Mouse (Mus musculus) embryonic facial prominence, embryonic 11.5 days (tissue): ENCODE results near the gene Olfr1135. TPM values are rescaled to one million over a fixed set of nuclear protein-coding genes. Genes with fewer than 3 reads are reported as not detected.

ENCODE experiments used
- polyA plus RNA-seq: library from polyadenylated mRNA; unstranded; fragments of >200 nt; fragmentation: Nextera tagmentation; extraction: Ambion mirVana; gene quantifications from 2 replicates; pipeline ENCODE4 v1.2.1, GENCODE M21; 2014

The Olfr1135 gene
- polyA plus RNA-seq, 1 experiment from 2014 or later, result not detected

Other genes with a start within 250 kb of the Olfr1135 start
- not detected in 2 replicates for gene Olfr1124, start 243.4 kb downstream of the Olfr1135 start, polyA plus RNA-seq
- gene Olfr1126, start 219.7 kb downstream of the Olfr1135 start, polyA plus RNA-seq, result not detected in 2 replicates
- not detected in 2 replicates for gene Pramel7, start 176.6 kb downstream of the Olfr1135 start, polyA plus RNA-seq
- gene Pramel6, start 167.1 kb downstream of the Olfr1135 start, polyA plus RNA-seq, result not detected in 2 replicates
- not detected in 2 replicates for gene Olfr153, start 141.9 kb downstream of the Olfr1135 start, polyA plus RNA-seq
- not detected in 2 replicates for gene Olfr1128, start 128.1 kb downstream of the Olfr1135 start, polyA plus RNA-seq
- not detected in 2 replicates for gene Olfr1129, start 99.8 kb downstream of the Olfr1135 start, polyA plus RNA-seq
- not detected in 2 replicates for gene Olfr1130, start 67.5 kb downstream of the Olfr1135 start, polyA plus RNA-seq
- gene Olfr1131, start 46.6 kb downstream of the Olfr1135 start, polyA plus RNA-seq, result not detected in 2 replicates
- gene Olfr1132, start 36.1 kb downstream of the Olfr1135 start, polyA plus RNA-seq, result not detected in 2 replicates
- gene Olfr1133, start 26.3 kb downstream of the Olfr1135 start, polyA plus RNA-seq, result not detected in 2 replicates
- gene Olfr1134, start 15.2 kb downstream of the Olfr1135 start, polyA plus RNA-seq, result not detected in 2 replicates
- gene Olfr1136, start 20.3 kb upstream of the Olfr1135 start, polyA plus RNA-seq, result not detected in 2 replicates
- not detected in 2 replicates for gene Olfr1137, start 39.5 kb upstream of the Olfr1135 start, polyA plus RNA-seq
- not detected in 2 replicates for gene Olfr1138, start 66.3 kb upstream of the Olfr1135 start, polyA plus RNA-seq
- not detected in 2 replicates for gene Olfr1140, start 70.1 kb upstream of the Olfr1135 start, polyA plus RNA-seq
- gene Olfr1141, start 80.3 kb upstream of the Olfr1135 start, polyA plus RNA-seq, result not detected in 2 replicates
- not detected in 2 replicates for gene Olfr152, start 105.8 kb upstream of the Olfr1135 start, polyA plus RNA-seq
- 0.17 TPM in 1 of 2 replicates, not detected in the other for gene Olfr1143, start 126.9 kb upstream of the Olfr1135 start, polyA plus RNA-seq
- gene Olfr1145, start 136.2 kb upstream of the Olfr1135 start, polyA plus RNA-seq, result not detected in 2 replicates
- not detected in 2 replicates for gene Olfr1148, start 156.9 kb upstream of the Olfr1135 start, polyA plus RNA-seq
- not detected in 2 replicates for gene Olfr1150-ps1, start 170.3 kb upstream of the Olfr1135 start, polyA plus RNA-seq
- gene Olfr1151, start 182.2 kb upstream of the Olfr1135 start, polyA plus RNA-seq, result not detected in 2 replicates
- gene Olfr1152, start 192.8 kb upstream of the Olfr1135 start, polyA plus RNA-seq, result not detected in 2 replicates
- gene Olfr1153, start 221.3 kb upstream of the Olfr1135 start, polyA plus RNA-seq, result not detected in 2 replicates
- not detected in 2 replicates for gene Olfr1154, start 231.5 kb upstream of the Olfr1135 start, polyA plus RNA-seq